Mouse (Mus musculus): Measurements from ENCODE around the gene Dao. TPM values are rescaled to one million over a fixed set of nuclear protein-coding genes. Genes with fewer than 3 reads are reported as not detected.

Gene Dao
- polyA plus RNA-seq, 1 experiment from 2014 or later, result not detected

- Histone ChIP-seq H3K9ac (no peak overlapping the region), H3K4me1 (replicated peaks) (peaks cover 27% of the 10 kb centered on the region), H3K36me3 (peaks cover 24% of the 10 kb centered on the region), H3K4me2 (no peak overlapping the region), H3K4me3 (no peak overlapping the region), H3K27ac (replicated peaks) (no peak overlapping the region), H3K27me3 (no peaks in the 10 kb centered on the region), H3K9me3 (no peaks in the 10 kb centered on the region)
- whole genome bisulfite sequencing, result 91% methylated on average over 13 of the region's 13 CpGs
- ATAC-seq (ENCODE audit: low read depth), result no peak
These were observed 19.3 kb upstream of the Dao start for GRCm38 (mm10) chr5:113984025-113984740.

GRCm38 (mm10) chr5:113985737-113986136, 17.8 kb upstream of the Dao start:
- Histone ChIP-seq H3K27ac (replicated peaks) (no peak overlapping the region), H3K9me3 (no peaks in the 10 kb centered on the region), H3K4me3 (no peak overlapping the region), H3K27me3 (no peaks in the 10 kb centered on the region), H3K4me1 (replicated peaks) (peaks cover 35% of the 10 kb centered on the region), H3K36me3 (peaks cover 28% of the 10 kb centered on the region), H3K4me2 (no peak overlapping the region), H3K9ac (no peak overlapping the region)
- 70% methylated on average over 2 of the region's 2 CpGs for WGBS
- no peak for ATAC-seq (ENCODE audit: low read depth)

- Histone ChIP-seq H3K4me1 (replicated peaks) (peaks cover 42% of the 10 kb centered on the region), H3K27ac (replicated peaks) (no peak overlapping the region; the same call in 1 of the 2 replicates), H3K4me3 (no peak overlapping the region), H3K9me3 (no peaks in the 10 kb centered on the region), H3K36me3 (peaks cover 26% of the 10 kb centered on the region), H3K4me2 (no peak overlapping the region), H3K27me3 (no peaks in the 10 kb centered on the region), H3K9ac (no peak overlapping the region; the same call in 1 of the 2 replicates)
- ATAC-seq (ENCODE audit: low read depth), result 0 out of 2 replicates have a peak, but pooled peaks have one; percentile 37
- WGBS, result 41% methylated on average over 9 of the region's 9 CpGs
These were observed 17.1 kb upstream of the Dao start for GRCm38 (mm10) chr5:113986182-113986961.

GRCm38 (mm10) chr5:113989437-113990024, 14.0 kb upstream of the Dao start:
- Histone ChIP-seq H3K27ac (replicated peaks) (no peak overlapping the region), H3K36me3 (peaks cover 15% of the 10 kb centered on the region), H3K4me3 (no peak overlapping the region), H3K9me3 (no peaks in the 10 kb centered on the region), H3K4me2 (no peak overlapping the region), H3K4me1 (replicated peaks) (peaks cover 53% of the 10 kb centered on the region), H3K9ac (no peak overlapping the region), H3K27me3 (no peaks in the 10 kb centered on the region)
- ATAC-seq (ENCODE audit: low read depth), result no peak
- 89% methylated on average over 20 of the region's 20 CpGs for WGBS

GRCm38 (mm10) chr5:113990593-113990992, 12.9 kb upstream of the Dao start:
- peaks cover 15% of the 10 kb centered on the region for H3K36me3 ChIP-seq
- no peak overlapping the region for H3K4me3 ChIP-seq
- WGBS, result 87% methylated on average over 5 of the region's 5 CpGs
- H3K27ac ChIP-seq (replicated peaks), result no peak overlapping the region
- H3K9ac ChIP-seq, result 0 out of 2 replicates have a peak overlapping the region, but pooled peaks have one; percentile 59
- H3K4me1 ChIP-seq (replicated peaks), result peaks cover 51% of the 10 kb centered on the region
- ATAC-seq (ENCODE audit: low read depth), result no peak
- no peak overlapping the region for H3K4me2 ChIP-seq
- no peaks in the 10 kb centered on the region for H3K9me3 ChIP-seq
- H3K27me3 ChIP-seq, result no peaks in the 10 kb centered on the region

- H3K9me3 ChIP-seq, result no peaks in the 10 kb centered on the region
- ATAC-seq (ENCODE audit: low read depth), result no peak
- H3K4me3 ChIP-seq, result no peak overlapping the region
- no peak overlapping the region for H3K27ac ChIP-seq (replicated peaks)
- peaks cover 15% of the 10 kb centered on the region for H3K36me3 ChIP-seq
- peaks cover 45% of the 10 kb centered on the region for H3K4me1 ChIP-seq (replicated peaks)
- no peaks in the 10 kb centered on the region for H3K27me3 ChIP-seq
- peak overlapping the region; percentile 88 for H3K4me2 ChIP-seq
- WGBS, result 70% methylated on average over 7 of the region's 7 CpGs
- peak overlapping the region; percentile 59 for H3K9ac ChIP-seq
These were observed 12.4 kb upstream of the Dao start for GRCm38 (mm10) chr5:113991141-113991540.

GRCm38 (mm10) chr5:113992339-113992831, 11.1 kb upstream of the Dao start:
- Histone ChIP-seq H3K27me3 (no peaks in the 10 kb centered on the region), H3K9me3 (no peaks in the 10 kb centered on the region), H3K4me3 (peak overlapping the region; percentile 91), H3K4me2 (peak overlapping the region; percentile 88), H3K27ac (replicated peaks) (peak overlapping the region; percentile 95), H3K36me3 (peaks cover 9% of the 10 kb centered on the region), H3K9ac (peak overlapping the region; percentile 95), H3K4me1 (replicated peaks) (peaks cover 37% of the 10 kb centered on the region)
- 32% methylated on average over 12 of the region's 12 CpGs for WGBS
- ATAC-seq (ENCODE audit: low read depth), result no peak

GRCm38 (mm10) chr5:113993031-113993486, 10.4 kb upstream of the Dao start:
- no peaks in the 10 kb centered on the region for H3K9me3 ChIP-seq
- ATAC-seq (ENCODE audit: low read depth), result peak; percentile 86
- peak overlapping the region; percentile 91 for H3K4me3 ChIP-seq
- peaks cover 37% of the 10 kb centered on the region for H3K4me1 ChIP-seq (replicated peaks)
- H3K36me3 ChIP-seq, result peaks cover 7% of the 10 kb centered on the region
- peak overlapping the region; percentile 95 for H3K9ac ChIP-seq
- H3K27ac ChIP-seq (replicated peaks), result peak overlapping the region; percentile 95
- peak overlapping the region; percentile 88 for H3K4me2 ChIP-seq
- 0% methylated on average over 20 of the region's 22 CpGs for WGBS
- no peaks in the 10 kb centered on the region for H3K27me3 ChIP-seq

GRCm38 (mm10) chr5:113993487-113994465, 9.7 kb upstream of the Dao start, which contains the start of gene Ssh1:
Gene Ssh1 (minus strand): TSS chr5:113993894.
- H3K4me3 ChIP-seq, result peak within 1 kb of the TSS; percentile 91
- peak within 1 kb of the TSS; percentile 95 for H3K9ac ChIP-seq
- H3K4me1 ChIP-seq (replicated peaks), result peaks cover 37% of the 10 kb centered on the region
- H3K27ac ChIP-seq (replicated peaks), result peak within 1 kb of the TSS; percentile 95
- peak; percentile 87 for ATAC-seq (ENCODE audit: low read depth)
- peaks cover 7% of the 10 kb centered on the region for H3K36me3 ChIP-seq
- WGBS, result 2% methylated on average over 71 of the region's 83 CpGs
- no peaks in the 10 kb centered on the region for H3K27me3 ChIP-seq
- no peaks in the 10 kb centered on the region for H3K9me3 ChIP-seq
- H3K4me2 ChIP-seq, result peak within 1 kb of the TSS; percentile 88

GRCm38 (mm10) chr5:113996458-113996857, 7.0 kb upstream of the Dao start:
- Histone ChIP-seq H3K36me3 (no peaks in the 10 kb centered on the region), H3K27ac (replicated peaks) (no peak overlapping the region), H3K4me3 (no peak overlapping the region), H3K27me3 (no peaks in the 10 kb centered on the region), H3K4me1 (replicated peaks) (peaks cover 21% of the 10 kb centered on the region), H3K4me2 (no peak overlapping the region), H3K9ac (no peak overlapping the region), H3K9me3 (no peaks in the 10 kb centered on the region)
- 52% methylated on average over 2 of the region's 2 CpGs for WGBS
- no peak for ATAC-seq (ENCODE audit: low read depth)

GRCm38 (mm10) chr5:113999382-113999781, 4.1 kb upstream of the Dao start:
- H3K4me3 ChIP-seq, result no peak overlapping the region
- WGBS, result 75% methylated on average over 5 of the region's 5 CpGs
- no peaks in the 10 kb centered on the region for H3K27me3 ChIP-seq
- H3K9ac ChIP-seq, result no peak overlapping the region
- no peaks in the 10 kb centered on the region for H3K9me3 ChIP-seq
- peaks cover 3% of the 10 kb centered on the region for H3K4me1 ChIP-seq (replicated peaks)
- no peak for ATAC-seq (ENCODE audit: low read depth)
- H3K27ac ChIP-seq (replicated peaks), result no peak overlapping the region
- no peak overlapping the region for H3K4me2 ChIP-seq
- H3K36me3 ChIP-seq, result no peaks in the 10 kb centered on the region

All from neural tube, embryonic 13.5 days (tissue).